ENCODE assay signal across 8 mouse cellular contexts in the genomic region with DNA sequence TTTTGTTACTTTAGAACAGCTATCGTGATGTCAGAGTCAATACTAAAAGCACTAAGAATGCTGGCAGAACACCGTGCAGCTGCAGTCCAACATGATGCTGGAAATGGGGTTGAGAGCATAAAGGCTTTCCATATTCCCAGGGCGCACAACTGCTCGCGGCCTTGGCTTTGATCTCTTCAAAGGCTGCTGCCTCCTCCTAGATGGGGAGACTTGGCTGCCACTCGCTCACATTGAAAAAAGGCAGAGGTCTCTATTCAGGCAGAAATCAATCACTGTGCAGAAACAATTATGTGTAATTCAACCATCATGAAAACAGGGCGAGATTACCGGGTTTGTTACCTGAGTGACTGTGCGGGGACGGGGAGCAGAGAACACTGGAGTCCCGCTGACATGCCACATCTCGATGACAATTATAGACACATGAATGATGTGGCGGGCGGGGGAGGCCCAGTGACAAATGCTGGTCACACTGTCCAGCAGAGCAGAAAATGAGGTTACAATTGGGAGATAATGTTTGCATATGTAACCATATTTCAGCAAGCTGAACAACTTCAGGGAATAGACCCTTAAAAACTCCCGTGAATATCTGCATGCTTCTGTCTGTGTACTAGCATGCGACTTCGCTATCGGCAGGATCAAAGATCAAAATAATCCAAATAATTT. TPM values are rescaled to one million over a fixed set of nuclear protein-coding genes. Genes with fewer than 3 reads are reported as not detected.
A peak's percentile ranks its signal among the peaks of the same experiment; 100 is the strongest.
DNase-seq lines count a peak whose midpoint lies in the region; ATAC-seq and TF ChIP-seq lines count a peak whose summit lies in the region.
"Had no signal": no experiment of that assay in that cellular context is flagged by ENCODE, and none has a peak within 500 bp of the region (broad histone marks: within the 10 kb centered on the region; RNA-seq: fewer than 3 reads in every experiment).

No protein-coding gene starts in this region.

- peak overlapping the region; percentile 48; the same call in 1 of the 2 replicates for H3K4me3 ChIP-seq in E14TG2a.4 (replicated peaks; ENCODE audit: low read length)
- peak overlapping the region; percentile 19 for H3K4me3 ChIP-seq in forebrain, embryonic 13.5 days
- H3K4me3 ChIP-seq in cerebellum, adult 2 months (replicated peaks; ENCODE audit: insufficient read depth, low read depth, low read length) = no peak overlapping the region
- H3K4me3 ChIP-seq: liver, embryonic 15.5 days had no signal

- H3K4me1 ChIP-seq in E14TG2a.4 (replicated peaks; ENCODE audit: low read depth, low read length) = peaks cover 79% of the 10 kb centered on the region
- peaks cover 65% of the 10 kb centered on the region for H3K4me1 ChIP-seq in forebrain, embryonic 13.5 days
- no peaks in the 10 kb centered on the region for H3K4me1 ChIP-seq in cerebellum, adult 2 months (ENCODE audit: control insufficient read depth, insufficient read depth, low read length)
- H3K4me1 ChIP-seq: liver, embryonic 15.5 days had no signal

- peaks cover 6% of the 10 kb centered on the region for H3K27me3 ChIP-seq in E14TG2a.4 (ENCODE audit: insufficient read depth, low read length)
- H3K27me3 ChIP-seq in forebrain, embryonic 13.5 days = no peaks in the 10 kb centered on the region
- H3K27me3 ChIP-seq in cerebellum, adult 2 months (ENCODE audit: control insufficient read depth, insufficient read depth, low read length) = no peaks in the 10 kb centered on the region; the same call in 1 of the 2 replicates
- H3K27me3 ChIP-seq: liver, embryonic 15.5 days had no signal

- no peaks in the 10 kb centered on the region for H3K9me3 ChIP-seq in E14TG2a.4 (ENCODE audit: low read length)
- no peaks in the 10 kb centered on the region for H3K9me3 ChIP-seq in forebrain, embryonic 13.5 days (replicated peaks)
- H3K9me3 ChIP-seq: liver, embryonic 15.5 days had no signal

- DNase-seq in A20 (ENCODE audit: low read depth, low spot score) = peak; percentile 78
- DNase-seq in mesoderm, embryonic 11.5 days (ENCODE audit: low read depth, low spot score) = peak; percentile 66
- DNase-seq in ovary, postnatal 14 days (ENCODE audit: low spot score) = no peak
- no peak for DNase-seq in cerebellum, adult 2 months
- DNase-seq in thymus, postnatal 36 days = no peak

- H3K9ac ChIP-seq in forebrain, embryonic 13.5 days = 0 out of 2 replicates have a peak overlapping the region, but pooled peaks have one; percentile 28
- H3K9ac ChIP-seq: liver, embryonic 15.5 days had no signal

- ATAC-seq in forebrain, embryonic 13.5 days = peak; percentile 74

- TF ChIP-seq POLR2A in cerebellum, adult 2 months (IDR thresholded peaks at IDR 0.05; ENCODE audit: borderline replicate concordance, insufficient read depth, low read length) = no peak

- 5% methylated on average over 18 of the region's 18 CpGs for WGBS in forebrain, embryonic 13.5 days
- WGBS in cerebellum, adult 2 months = 27% methylated on average over 18 of the region's 18 CpGs

- H3K36me3 ChIP-seq in E14TG2a.4 (ENCODE audit: insufficient read depth, low read length) = peaks cover 17% of the 10 kb centered on the region; the same call in 1 of the 2 replicates
- H3K36me3 ChIP-seq in forebrain, embryonic 13.5 days (ENCODE audit: poor library complexity, severe bottlenecking) = no peaks in the 10 kb centered on the region
- H3K36me3 ChIP-seq: liver, embryonic 15.5 days had no signal

- peak overlapping the region; percentile 61 for H3K27ac ChIP-seq in forebrain, embryonic 13.5 days
- H3K27ac ChIP-seq in cerebellum, adult 2 months (ENCODE audit: insufficient read depth, low read length) = no peak overlapping the region
- H3K27ac ChIP-seq: liver, embryonic 15.5 days had no signal

- H3K4me2 ChIP-seq in forebrain, embryonic 13.5 days = peak overlapping the region; percentile 53
- H3K4me2 ChIP-seq: liver, embryonic 15.5 days had no signal

- no peak for TF ChIP-seq CTCF in E14TG2a.4 (conservative IDR thresholded peaks at IDR 0.05; ENCODE audit: low read length)
- TF ChIP-seq CTCF in cerebellum, adult 2 months (IDR thresholded peaks at IDR 0.05; ENCODE audit: borderline replicate concordance, insufficient read depth, low read depth, low read length) = no peak

RNA-seq across cellular contexts. Expression of a gene that starts 27.0 kb away (rescaled TPM):
- 24.8 and 27.6 TPM in 2 replicates for polyA plus RNA-seq in forebrain, embryonic 13.5 days (2015; fragmentation: Nextera tagmentation; extraction: Ambion mirVana)
- 6.1 and 6.8 TPM in 2 replicates for polyA plus RNA-seq in cerebellum, adult 2 months (2012; rRNA removed)

Comparison
In these comparisons a context has a peak if more than half of its experiments do, and no peak if none do; other contexts are left out.
1. DNase-seq: peak in A20 (single experiment) and mesoderm, embryonic 11.5 days (single experiment); none in ovary, postnatal 14 days (single experiment), cerebellum, adult 2 months (0 of 2) and thymus, postnatal 36 days (0 of 2).